Mouse (Mus musculus): Measurements from ENCODE around the gene Fcgbp. TPM values are rescaled to one million over a fixed set of nuclear protein-coding genes. Genes with fewer than 3 reads are reported as not detected.
A peak's percentile ranks its signal among the peaks of the same experiment; 100 is the strongest.
"Not testable (repeated sequence)": the region's sequence is repeated elsewhere in the genome, so short reads cannot be mapped to it uniquely, and the experiment has no call there.

Fcgbp gene
- polyA plus RNA-seq, 1 experiment from 2014 or later, result 0.41 TPM

- H3K4me1 ChIP-seq (replicated peaks), result no peaks in the 10 kb centered on the region
- no peaks in the 10 kb centered on the region for H3K36me3 ChIP-seq
- H3K4me2 ChIP-seq, result no peak overlapping the region
- no peak overlapping the region for H3K27ac ChIP-seq (replicated peaks)
- no peak for ATAC-seq (ENCODE audit: low FRiP score, low read depth)
- H3K4me3 ChIP-seq, result no peak overlapping the region
- H3K27me3 ChIP-seq, result 0 out of 2 replicates have a peak, but pooled peaks cover 4% of the 10 kb centered on the region
- no peak overlapping the region for H3K9ac ChIP-seq
- peaks cover 7% of the 10 kb centered on the region; the same call in 1 of the 2 replicates for H3K9me3 ChIP-seq
- whole genome bisulfite sequencing, result 97% methylated on average over 16 of the region's 16 CpGs
These were observed 28.1 kb downstream of the Fcgbp start for GRCm38 (mm10) chr7:28099101-28099500.

GRCm38 (mm10) chr7:28100596-28101590 lies 29.9 kb downstream of the Fcgbp start:
- H3K36me3 ChIP-seq, result no peaks in the 10 kb centered on the region
- H3K4me1 ChIP-seq (replicated peaks), result peaks cover 5% of the 10 kb centered on the region; the same call in 1 of the 2 replicates
- peaks cover 7% of the 10 kb centered on the region; the same call in 1 of the 2 replicates for H3K9me3 ChIP-seq
- H3K4me3 ChIP-seq, result no peak overlapping the region
- H3K27ac ChIP-seq (replicated peaks), result no peak overlapping the region
- H3K4me2 ChIP-seq, result no peak overlapping the region
- 66% methylated on average over 17 of the region's 17 CpGs for WGBS
- ATAC-seq (ENCODE audit: low FRiP score, low read depth), result no peak
- 0 out of 2 replicates have a peak, but pooled peaks cover 4% of the 10 kb centered on the region for H3K27me3 ChIP-seq
- H3K9ac ChIP-seq, result no peak overlapping the region

- not testable (repeated sequence) for H3K36me3 ChIP-seq; H3K9ac ChIP-seq; H3K27ac ChIP-seq (replicated peaks); H3K4me2 ChIP-seq; H3K27me3 ChIP-seq; H3K4me3 ChIP-seq; ATAC-seq (ENCODE audit: low FRiP score, low read depth); H3K4me1 ChIP-seq (replicated peaks); H3K9me3 ChIP-seq
- WGBS, result 48% methylated on average over 5 of the region's 5 CpGs
These were observed 31.9 kb downstream of the Fcgbp start for GRCm38 (mm10) chr7:28102936-28103335.

- Histone ChIP-seq H3K36me3 (no peaks in the 10 kb centered on the region), H3K4me3 (peak overlapping the region; percentile 31), H3K9ac (peak overlapping the region; percentile 30; the same call in 1 of the 2 replicates), H3K27me3 (0 out of 2 replicates have a peak, but pooled peaks cover 4% of the 10 kb centered on the region), H3K4me2 (peak overlapping the region; percentile 60), H3K4me1 (replicated peaks) (peaks cover 5% of the 10 kb centered on the region; the same call in 1 of the 2 replicates), H3K9me3 (no peaks in the 10 kb centered on the region), H3K27ac (replicated peaks) (no peak overlapping the region)
- 9% methylated on average over 23 of the region's 23 CpGs for WGBS
- peak; percentile 83 for ATAC-seq (ENCODE audit: low FRiP score, low read depth)
These were observed 33.6 kb downstream of the Fcgbp start for GRCm38 (mm10) chr7:28104670-28105069.

- Histone ChIP-seq H3K9ac (no peak overlapping the region), H3K36me3 (no peaks in the 10 kb centered on the region), H3K27me3 (0 out of 2 replicates have a peak, but pooled peaks cover 4% of the 10 kb centered on the region), H3K4me3 (no peak overlapping the region), H3K9me3 (no peaks in the 10 kb centered on the region), H3K4me2 (no peak overlapping the region), H3K4me1 (replicated peaks) (peaks cover 5% of the 10 kb centered on the region; the same call in 1 of the 2 replicates), H3K27ac (replicated peaks) (no peak overlapping the region)
- ATAC-seq (ENCODE audit: low FRiP score, low read depth), result no peak
- 90% methylated on average over 11 of the region's 11 CpGs for WGBS
These were observed 35.2 kb downstream of the Fcgbp start for GRCm38 (mm10) chr7:28106241-28106640.

GRCm38 (mm10) chr7:28114648-28115047 lies 43.6 kb downstream of the Fcgbp start:
- Histone ChIP-seq H3K4me3 (no peak overlapping the region), H3K4me1 (replicated peaks) (no peaks in the 10 kb centered on the region), H3K27ac (replicated peaks) (no peak overlapping the region), H3K36me3 (no peaks in the 10 kb centered on the region), H3K27me3 (no peaks in the 10 kb centered on the region), H3K9ac (no peak overlapping the region), H3K9me3 (no peaks in the 10 kb centered on the region), H3K4me2 (no peak overlapping the region)
- 88% methylated on average over 2 of the region's 2 CpGs for WGBS
- ATAC-seq (ENCODE audit: low FRiP score, low read depth), result no peak

- 91% methylated on average over 5 of the region's 5 CpGs for WGBS
These were observed 58.1 kb downstream of the Fcgbp start, which contains the start of gene 9530053A07Rik for GRCm38 (mm10) chr7:28129166-28129565. Gene 9530053A07Rik, plus strand, starts transcription at chr7:28129466.

GRCm38 (mm10) chr7:28137613-28138012 lies 66.6 kb downstream of the Fcgbp start:
- H3K27ac ChIP-seq (replicated peaks), result no peak overlapping the region
- H3K4me2 ChIP-seq, result no peak overlapping the region
- ATAC-seq (ENCODE audit: low FRiP score, low read depth), result no peak
- no peaks in the 10 kb centered on the region for H3K36me3 ChIP-seq
- 54% methylated on average over 5 of the region's 5 CpGs for WGBS
- no peaks in the 10 kb centered on the region for H3K4me1 ChIP-seq (replicated peaks)
- H3K27me3 ChIP-seq, result no peaks in the 10 kb centered on the region
- H3K4me3 ChIP-seq, result no peak overlapping the region
- H3K9ac ChIP-seq, result no peak overlapping the region
- no peaks in the 10 kb centered on the region for H3K9me3 ChIP-seq

More at GRCm38 (mm10) chr7:28129166-28129565, 58.1 kb downstream of the Fcgbp start, which contains the start of gene 9530053A07Rik:
- no peak for ATAC-seq (ENCODE audit: low FRiP score, low read depth)
- no peaks in the 10 kb centered on the region for H3K36me3 ChIP-seq
- H3K9me3 ChIP-seq, result no peaks in the 10 kb centered on the region
- H3K4me1 ChIP-seq (replicated peaks), result no peaks in the 10 kb centered on the region
- no peaks in the 10 kb centered on the region for H3K27me3 ChIP-seq
- H3K4me3 ChIP-seq, result no peak within 1 kb of the TSS
- no peak within 1 kb of the TSS for H3K4me2 ChIP-seq
- H3K27ac ChIP-seq (replicated peaks), result no peak within 1 kb of the TSS
- no peak within 1 kb of the TSS for H3K9ac ChIP-seq

GRCm38 (mm10) chr7:28148263-28148662 lies 77.2 kb downstream of the Fcgbp start:
- H3K4me1 ChIP-seq (replicated peaks), result no peaks in the 10 kb centered on the region
- 26% methylated on average over 3 of the region's 3 CpGs for WGBS
- no peaks in the 10 kb centered on the region for H3K36me3 ChIP-seq
- no peaks in the 10 kb centered on the region for H3K27me3 ChIP-seq
- no peak overlapping the region for H3K4me3 ChIP-seq
- H3K9ac ChIP-seq, result no peak overlapping the region
- H3K27ac ChIP-seq (replicated peaks), result no peak overlapping the region
- H3K9me3 ChIP-seq, result no peaks in the 10 kb centered on the region
- H3K4me2 ChIP-seq, result no peak overlapping the region
- peak; percentile 56; the same call in 1 of the 2 replicates for ATAC-seq (ENCODE audit: low FRiP score, low read depth)

GRCm38 (mm10) chr7:28149841-28150240 lies 78.8 kb downstream of the Fcgbp start:
- no peak overlapping the region for H3K9ac ChIP-seq
- H3K4me3 ChIP-seq, result no peak overlapping the region
- H3K27me3 ChIP-seq, result no peaks in the 10 kb centered on the region
- no peaks in the 10 kb centered on the region for H3K9me3 ChIP-seq
- no peak overlapping the region for H3K4me2 ChIP-seq
- ATAC-seq (ENCODE audit: low FRiP score, low read depth), result no peak
- H3K4me1 ChIP-seq (replicated peaks), result no peaks in the 10 kb centered on the region
- H3K27ac ChIP-seq (replicated peaks), result no peak overlapping the region
- no peaks in the 10 kb centered on the region for H3K36me3 ChIP-seq
- 90% methylated on average over 1 of the region's 1 CpGs for WGBS

GRCm38 (mm10) chr7:28151584-28152221 lies 80.7 kb downstream of the Fcgbp start:
- no peaks in the 10 kb centered on the region for H3K9me3 ChIP-seq
- no peak overlapping the region for H3K27ac ChIP-seq (replicated peaks)
- no peak overlapping the region for H3K4me2 ChIP-seq
- no peak overlapping the region for H3K9ac ChIP-seq
- no peak for ATAC-seq (ENCODE audit: low FRiP score, low read depth)
- no peaks in the 10 kb centered on the region for H3K36me3 ChIP-seq
- 17% methylated on average over 13 of the region's 13 CpGs for WGBS
- no peaks in the 10 kb centered on the region for H3K27me3 ChIP-seq
- H3K4me1 ChIP-seq (replicated peaks), result no peaks in the 10 kb centered on the region
- H3K4me3 ChIP-seq, result no peak overlapping the region

- H3K9me3 ChIP-seq; H3K36me3 ChIP-seq; H3K4me1 ChIP-seq (replicated peaks); H3K9ac ChIP-seq; H3K4me2 ChIP-seq; H3K27ac ChIP-seq (replicated peaks); H3K27me3 ChIP-seq; H3K4me3 ChIP-seq: not testable (repeated sequence)
- peak; percentile 73; the same call in 1 of the 2 replicates for ATAC-seq (ENCODE audit: low FRiP score, low read depth)
- 39% methylated on average over 5 of the region's 5 CpGs for WGBS
These were observed 82.6 kb downstream of the Fcgbp start for GRCm38 (mm10) chr7:28153595-28153994.

Data from hindbrain, embryonic 15.5 days (tissue).